Mouse (Mus musculus): Measurements from ENCODE around the gene Ssbp1.

DNA sequence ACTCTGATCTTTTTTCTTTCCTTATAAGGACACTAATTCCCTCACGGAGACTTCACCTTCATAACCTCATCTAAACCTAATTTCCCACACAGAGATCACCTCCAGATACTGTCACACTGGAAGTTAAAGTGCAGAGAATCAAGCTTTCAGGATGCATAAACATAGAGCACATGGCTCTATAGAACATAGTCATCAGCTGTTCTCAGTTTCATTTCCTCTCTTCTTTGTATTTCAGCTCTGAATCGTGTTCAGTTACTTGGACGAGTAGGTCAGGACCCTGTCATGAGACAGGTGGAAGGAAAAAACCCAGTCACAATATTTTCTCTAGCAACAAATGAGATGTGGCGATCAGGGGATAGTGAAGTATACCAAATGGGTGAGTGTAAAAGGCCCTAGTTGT lies 5.0 kb downstream of the Ssbp1 start:
- TF ChIP-seq E2F4 (IDR thresholded peaks at IDR 0.05; ENCODE audit: insufficient replicate concordance, low read depth, low read length) (no peak), CTCF (conservative IDR thresholded peaks at IDR 0.05 in 1 of 2, IDR thresholded peaks at IDR 0.05 in 1 of 2; ENCODE audit: low read depth in 2 of 2, low read length in 2 of 2) (no peak), EP300 (IDR thresholded peaks at IDR 0.05; ENCODE audit: low read length) (peak; percentile 34; the same call in 1 of the 2 replicates), TCF12 (IDR thresholded peaks at IDR 0.05; ENCODE audit: low read depth, low read length) (no peak), RAD21 (IDR thresholded peaks at IDR 0.05; ENCODE audit: low read depth, low read length) (no peak), POLR2AphosphoS2 (IDR thresholded peaks at IDR 0.05; ENCODE audit: low read depth, low read length) (no peak), POLR2A (IDR thresholded peaks at IDR 0.05; ENCODE audit: low read depth, low read length) (no peak), ZMIZ1 (IDR thresholded peaks at IDR 0.05; ENCODE audit: low read depth, low read length) (no peak), BHLHE40 (IDR thresholded peaks at IDR 0.05; ENCODE audit: low read depth, low read length) (no peak), NELFE (IDR thresholded peaks at IDR 0.05; ENCODE audit: low read depth, low read length) (no peak), JUN (IDR thresholded peaks at IDR 0.05; ENCODE audit: insufficient read depth, low read depth, low read length) (no peak), UBTF (IDR thresholded peaks at IDR 0.05; ENCODE audit: low read depth, low read length) (no peak)

All from CH12.LX (cell line).